Mouse (Mus musculus) neural tube, postnatal 0 days (tissue): ENCODE results near the gene Atp1b3. TPM values are rescaled to one million over a fixed set of nuclear protein-coding genes. Genes with fewer than 3 reads are reported as not detected.

ENCODE experiments used
- polyA plus RNA-seq: library from polyadenylated mRNA; unstranded; fragments of >200 nt; fragmentation: Nextera tagmentation; extraction: Ambion mirVana; gene quantifications from 2 replicates; pipeline ENCODE4 v1.2.1, GENCODE M21; 2015

Gene Atp1b3
- polyA plus RNA-seq, result 187 and 216 TPM in 2 replicates

DNA sequence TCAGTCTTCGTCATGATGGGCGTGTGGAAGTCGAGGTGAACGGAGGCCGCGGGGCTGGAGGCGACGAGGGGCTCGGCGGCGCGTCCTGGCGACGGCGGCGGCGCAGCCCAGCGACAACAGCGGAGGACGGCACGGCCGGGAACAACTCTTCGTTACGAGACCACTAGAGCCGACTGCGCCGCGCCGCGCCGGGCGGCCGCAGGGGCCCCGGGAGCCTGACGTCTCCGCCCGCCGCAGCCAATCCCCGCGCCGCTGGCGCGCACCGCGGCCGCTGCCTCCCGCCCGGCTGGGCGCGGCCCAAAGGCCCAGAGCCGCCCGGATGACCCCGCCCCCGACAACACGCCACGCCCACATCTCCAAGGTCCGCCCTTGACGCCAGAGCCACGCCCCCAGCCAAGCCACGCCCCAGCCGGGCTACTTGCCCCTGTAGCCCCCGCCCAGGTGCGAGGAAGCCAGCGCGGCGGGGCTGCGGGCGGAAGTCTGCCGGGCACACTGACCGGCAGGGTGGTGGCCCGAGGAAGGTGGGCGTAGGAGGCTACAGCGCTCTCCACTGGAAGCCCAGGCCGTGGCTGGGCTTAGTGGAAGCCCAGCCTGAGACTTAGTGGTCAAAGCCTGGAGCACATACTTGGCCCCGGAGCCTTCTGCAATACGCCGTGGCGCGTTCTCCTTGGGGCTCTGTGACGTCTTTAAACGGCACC lies at the start of gene Atp1b3:
Gene Atp1b3 (minus strand): TSS at position 302 of the 698 bp plus-strand sequence.

Other genes starting within 250 kb of the Atp1b3 start
- gene Gk5, start 245.1 kb downstream of the Atp1b3 start, polyA plus RNA-seq, result 2.3 and 3.2 TPM in 2 replicates
- gene Tfdp2, start 168.2 kb downstream of the Atp1b3 start, polyA plus RNA-seq, result 13.1 and 14.6 TPM in 2 replicates
- gene Rnf7, start 114.2 kb upstream of the Atp1b3 start, polyA plus RNA-seq, result 211 and 233 TPM in 2 replicates
- gene Gm28729, start 160.8 kb upstream of the Atp1b3 start, polyA plus RNA-seq, result 0.17 and 0.19 TPM in 2 replicates